Mouse (Mus musculus) cerebellum, adult (tissue): ENCODE results near the gene Cep164.

ENCODE experiments used
- ATAC-seq: cut with Nextera tagmentation; 2 replicates; pipeline ENCODE4 v1.9.2; 2017; ENCODE audit warnings: mild to moderate bottlenecking, moderate library complexity, mixed read lengths; ENCODE audit not compliant: insufficient number of reproducible peaks, low FRiP score, low TSS enrichment

The Cep164 gene

DNA sequence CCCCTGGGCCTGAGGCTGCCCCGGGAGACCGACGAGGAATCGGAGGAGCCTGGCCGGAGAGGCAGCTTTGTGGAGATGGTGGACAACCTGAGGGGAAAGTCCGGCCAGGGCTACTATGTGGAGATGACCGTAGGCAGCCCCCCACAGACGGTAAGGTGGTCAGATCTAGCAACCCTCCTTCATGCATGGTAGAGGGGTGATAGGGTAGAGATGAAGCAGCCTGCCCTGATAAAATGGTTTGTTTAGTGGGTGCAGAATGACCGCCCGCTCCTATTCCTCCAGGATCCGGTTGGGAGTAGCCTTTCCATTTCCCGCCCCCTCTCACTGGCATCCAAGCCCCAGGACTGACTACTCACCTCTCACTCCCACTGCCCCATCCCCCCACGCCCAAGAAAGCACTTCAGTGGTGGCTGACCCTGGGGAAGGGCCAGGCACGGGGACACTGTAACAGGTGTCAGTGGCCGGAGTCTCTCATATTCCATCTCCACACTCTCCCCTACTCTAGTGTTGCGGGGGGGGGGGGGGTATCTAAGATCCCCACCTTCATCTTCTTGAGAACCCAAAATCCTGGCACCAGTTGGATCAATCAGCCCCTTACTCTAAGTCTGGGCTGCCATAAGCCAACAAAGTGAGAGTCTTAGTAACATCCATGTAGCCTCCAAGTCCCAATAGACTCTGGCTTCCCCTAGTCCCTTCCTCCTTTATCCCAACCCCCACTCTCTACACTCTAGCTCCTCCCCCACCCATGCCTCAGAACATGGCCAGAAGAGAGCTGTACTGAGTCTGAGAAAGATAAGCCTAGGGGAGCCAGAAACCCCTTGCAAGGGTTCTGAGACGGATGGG is 10.9 kb upstream of the Cep164 start:
- ATAC-seq: 0 out of 2 replicates have a peak, but pooled peaks have one; percentile 11

DNA sequence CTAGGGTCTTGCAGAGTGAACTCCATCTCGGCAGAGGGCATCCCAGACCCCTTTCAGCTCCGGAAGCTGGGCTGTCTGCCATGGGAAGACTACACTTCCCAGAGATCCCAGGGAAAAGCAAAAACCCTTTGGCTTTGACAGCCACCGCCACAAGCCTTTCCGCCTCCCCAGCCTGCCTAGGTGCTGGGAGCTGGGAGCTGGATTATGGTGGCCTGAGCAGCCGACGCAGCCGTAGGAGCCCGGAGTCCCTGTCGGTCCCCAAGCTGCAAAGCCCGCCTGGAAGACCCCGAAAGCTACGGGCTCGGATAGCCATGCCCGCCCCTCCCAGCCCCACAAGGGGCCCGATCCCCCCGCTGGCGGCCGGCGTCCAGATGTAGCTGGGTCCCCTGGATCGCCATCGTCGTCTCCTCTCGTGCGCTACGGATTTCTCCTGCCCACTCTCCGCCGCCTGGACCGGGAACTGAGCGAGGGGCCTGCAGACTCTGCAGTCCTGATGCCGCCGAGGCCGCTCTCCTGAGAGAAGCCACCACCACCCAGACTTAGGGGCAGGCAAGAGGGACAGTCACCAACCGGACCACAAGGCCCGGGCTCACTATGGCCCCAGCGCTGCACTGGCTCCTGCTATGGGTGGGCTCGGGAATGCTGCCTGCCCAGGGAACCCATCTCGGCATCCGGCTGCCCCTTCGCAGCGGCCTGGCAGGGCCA is 10.1 kb upstream of the Cep164 start, which contains the start of gene Bace1:
Gene Bace1, plus strand, starts transcription at position 147 of the 705 bp plus-strand sequence.
- ATAC-seq: peak; percentile 67; the same call in 1 of the 2 replicates

DNA sequence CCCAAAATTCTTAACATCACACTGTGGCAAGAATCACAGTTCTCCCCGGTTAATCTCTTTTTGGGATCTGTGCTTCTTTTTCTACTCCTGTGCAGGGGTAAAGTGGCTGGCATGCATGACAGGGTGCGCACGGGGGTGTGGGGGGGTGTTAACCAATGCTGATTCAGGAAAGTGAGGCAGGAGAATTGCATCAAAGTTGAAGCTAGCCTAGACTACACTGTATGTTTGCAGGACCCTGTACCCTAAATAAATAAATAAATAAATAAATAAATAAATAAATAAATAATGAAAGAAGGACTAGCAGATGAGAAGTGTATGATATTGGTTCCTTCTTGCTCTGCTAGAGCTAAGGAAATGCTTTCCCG is 9.6 kb upstream of the Cep164 start:
- ATAC-seq: no peak

DNA sequence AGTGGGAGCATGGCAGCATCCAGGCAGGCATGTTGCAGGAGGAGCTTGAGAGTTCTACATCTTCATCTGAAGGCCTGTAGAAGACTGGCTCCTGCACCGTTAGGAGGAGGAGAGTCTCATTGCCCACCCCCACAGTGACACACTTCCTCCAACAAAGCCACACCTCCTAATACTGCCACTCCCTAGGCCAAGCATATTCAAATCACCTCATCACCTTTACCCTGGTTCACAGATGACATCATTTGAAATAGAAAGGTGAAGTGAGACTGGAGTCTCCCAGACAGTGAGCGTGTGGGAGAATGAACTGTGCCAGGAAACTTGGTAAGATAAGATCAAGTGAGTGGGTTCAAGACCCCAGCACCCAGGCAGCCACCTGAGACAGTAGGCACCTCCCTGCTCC is 5.0 kb upstream of the Cep164 start:
- no peak for ATAC-seq

DNA sequence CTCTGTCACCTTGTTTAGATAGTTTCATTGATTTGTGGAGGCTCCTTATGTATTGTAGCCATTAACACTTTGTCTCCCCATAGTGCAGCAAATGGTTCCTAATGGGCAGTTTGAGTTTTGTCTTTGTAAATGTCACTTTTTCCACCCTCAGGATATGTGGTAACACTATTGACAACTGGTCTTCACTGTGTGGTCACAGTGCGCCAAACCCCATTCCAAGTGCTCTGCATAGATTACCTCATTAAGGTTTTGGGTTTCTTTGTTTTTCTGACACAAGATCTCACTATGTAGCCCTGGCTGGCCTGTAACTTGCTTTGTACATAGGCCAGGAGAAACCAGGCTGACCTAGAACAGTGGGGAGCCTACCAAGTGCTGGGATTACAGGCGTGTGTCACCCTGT is 4.4 kb upstream of the Cep164 start:
- ATAC-seq: no peak

DNA sequence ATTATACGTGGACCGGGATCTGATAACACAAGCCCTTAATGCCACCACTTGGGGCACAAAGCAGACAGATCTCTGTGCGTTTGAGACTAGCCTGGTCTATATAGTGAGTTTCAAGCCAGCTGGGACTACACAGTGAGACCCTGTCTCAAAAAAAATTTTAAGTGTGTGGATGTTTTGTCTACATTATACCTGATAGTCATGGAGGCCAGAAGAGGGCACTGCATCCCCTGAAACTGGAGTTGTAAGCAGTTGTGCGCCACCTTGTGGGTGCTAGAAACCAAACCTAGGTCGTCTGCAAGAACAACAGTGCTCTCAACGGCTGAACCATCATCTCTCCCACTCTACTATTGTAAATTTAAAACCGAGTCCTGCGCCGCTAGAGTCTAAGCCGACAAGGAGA is 616 bp upstream of the Cep164 start:
- peak; percentile 13; the same call in 1 of the 2 replicates for ATAC-seq

DNA sequence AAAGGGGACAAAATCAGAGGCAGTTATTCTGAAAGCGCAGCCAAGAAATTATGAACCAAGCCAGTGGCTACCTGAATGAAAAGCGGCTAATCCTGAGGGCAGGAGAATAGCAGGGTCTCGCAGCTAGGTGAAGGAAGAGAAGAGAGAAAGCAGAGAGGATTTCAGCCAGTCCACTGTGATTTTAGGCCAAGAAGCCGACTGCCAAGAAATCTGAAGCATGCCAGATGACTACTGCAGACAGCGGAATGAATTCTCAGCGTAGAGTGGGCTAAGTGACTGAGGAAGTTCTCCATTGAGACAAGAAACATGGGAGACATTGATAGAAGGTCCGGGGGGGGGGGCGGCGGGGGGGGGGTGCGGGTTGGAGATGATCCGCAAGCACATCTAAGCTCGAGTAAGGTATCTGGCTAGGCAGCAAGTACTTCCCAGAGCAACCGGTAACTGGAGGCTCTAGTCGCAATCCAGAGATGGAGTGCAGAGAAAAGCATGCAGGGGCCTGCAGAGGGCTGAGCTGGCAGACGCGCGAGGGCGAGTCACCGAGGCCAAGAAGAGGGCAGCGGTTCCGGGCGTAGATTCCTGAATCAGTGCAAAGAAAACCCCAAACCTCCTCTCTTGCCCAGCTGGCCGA is 714 bp downstream of the Cep164 start:
- ATAC-seq: no peak

DNA sequence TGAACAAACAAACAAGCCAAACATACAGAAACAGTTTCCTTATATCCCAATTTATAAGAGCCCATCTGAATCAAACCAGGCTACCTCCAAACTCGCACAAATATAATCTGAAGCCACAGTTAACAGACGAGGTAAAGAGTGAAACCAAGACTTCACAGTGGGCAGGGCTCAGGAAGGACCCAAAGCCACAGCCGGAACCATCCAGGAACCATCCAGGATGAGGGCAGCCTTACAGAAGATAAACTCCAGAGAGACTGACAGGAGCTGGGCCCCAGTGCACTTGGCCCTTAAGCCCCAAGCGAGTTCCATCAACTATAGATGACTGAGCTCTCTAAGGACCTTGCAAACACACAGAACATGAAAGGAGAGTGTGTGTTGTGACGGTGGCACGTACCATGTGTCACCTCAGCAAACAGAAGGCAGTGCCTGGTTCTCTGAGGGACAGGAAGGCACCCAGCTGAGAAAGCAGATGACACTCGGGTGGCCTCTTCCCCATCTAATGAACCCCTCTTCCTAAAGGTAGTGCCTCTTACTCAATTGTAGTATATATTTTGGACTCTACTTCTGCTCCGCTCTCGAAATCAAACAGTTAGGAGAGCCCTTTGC is 10.0 kb downstream of the Cep164 start:
- ATAC-seq: peak; percentile 69; the same call in 1 of the 2 replicates

DNA sequence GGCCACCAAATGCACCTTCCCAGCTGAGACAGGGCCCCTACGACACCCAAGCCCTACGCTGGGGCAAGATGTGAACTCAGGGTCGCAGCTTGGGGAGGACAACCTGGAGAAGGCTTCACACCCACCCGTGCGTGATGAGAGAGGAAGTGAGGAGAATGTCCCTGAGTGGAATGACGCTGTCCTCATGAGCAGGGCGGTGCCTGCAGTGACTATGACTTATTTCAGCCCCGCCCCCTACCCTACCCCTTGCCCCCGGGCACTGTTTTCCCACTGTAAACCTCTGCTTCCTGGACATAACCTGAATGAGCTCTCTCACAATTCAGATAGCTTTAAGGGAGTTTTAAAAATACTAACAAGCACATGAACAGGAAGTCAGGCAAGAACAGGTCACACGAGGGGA is 13.0 kb downstream of the Cep164 start:
- no peak for ATAC-seq

DNA sequence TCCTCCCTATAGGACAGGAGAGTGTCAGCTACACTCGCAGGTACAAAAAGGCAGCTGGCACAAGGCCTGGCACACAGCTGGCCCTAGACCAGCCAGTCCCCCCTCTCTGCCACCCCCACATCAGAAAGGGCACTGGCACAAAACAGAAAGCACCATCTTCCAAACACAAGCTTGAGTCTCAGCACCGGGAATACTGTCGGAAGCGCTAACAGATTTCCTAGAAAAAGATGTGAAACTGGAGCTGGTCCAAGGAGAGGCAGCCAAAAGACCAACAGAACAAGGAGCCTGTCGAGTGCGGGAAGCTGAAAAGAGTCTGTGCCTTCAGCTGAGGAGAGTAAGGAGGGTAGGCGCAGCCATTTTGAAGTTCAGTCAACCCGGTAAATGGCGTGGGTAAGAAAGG is 13.4 kb downstream of the Cep164 start:
- no peak for ATAC-seq

DNA sequence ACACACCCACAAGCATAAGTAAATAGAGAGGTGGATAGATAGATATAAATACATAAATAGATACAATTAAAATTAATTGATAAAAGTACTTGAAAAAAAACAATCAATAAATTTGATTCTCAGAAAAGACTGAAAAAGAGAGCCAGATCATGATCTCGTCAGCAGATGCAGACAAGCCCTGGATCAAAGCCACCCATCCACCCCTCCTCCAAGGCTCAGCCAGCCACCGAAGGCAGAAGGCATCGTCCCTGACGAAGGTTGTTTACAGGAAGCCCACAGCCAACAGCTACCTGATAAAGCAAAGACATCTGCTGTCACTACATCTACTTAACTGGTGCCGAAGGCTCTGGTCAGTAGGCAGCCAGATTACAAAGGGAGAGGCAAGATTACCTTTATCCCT is 16.5 kb downstream of the Cep164 start:
- ATAC-seq: no peak

DNA sequence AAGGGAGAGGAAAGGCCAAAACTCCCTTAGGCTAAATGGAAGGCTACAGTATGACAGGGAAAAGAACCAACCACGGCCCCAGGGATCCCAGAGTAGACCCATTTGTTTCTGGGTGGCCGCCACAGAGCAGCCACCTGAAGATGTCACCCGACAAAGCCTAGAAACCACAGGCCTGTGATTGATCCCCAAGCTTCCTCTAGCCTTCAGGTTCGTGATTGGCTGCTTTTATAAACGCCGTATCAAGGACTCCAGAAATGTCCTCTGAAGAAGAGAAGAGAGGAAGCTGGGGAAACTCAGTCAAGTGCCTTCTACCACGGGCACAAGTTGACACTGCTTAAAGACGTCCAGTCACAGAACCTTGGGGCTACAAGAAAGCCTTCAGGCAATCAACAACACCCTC is 20.7 kb downstream of the Cep164 start:
- ATAC-seq: no peak

DNA sequence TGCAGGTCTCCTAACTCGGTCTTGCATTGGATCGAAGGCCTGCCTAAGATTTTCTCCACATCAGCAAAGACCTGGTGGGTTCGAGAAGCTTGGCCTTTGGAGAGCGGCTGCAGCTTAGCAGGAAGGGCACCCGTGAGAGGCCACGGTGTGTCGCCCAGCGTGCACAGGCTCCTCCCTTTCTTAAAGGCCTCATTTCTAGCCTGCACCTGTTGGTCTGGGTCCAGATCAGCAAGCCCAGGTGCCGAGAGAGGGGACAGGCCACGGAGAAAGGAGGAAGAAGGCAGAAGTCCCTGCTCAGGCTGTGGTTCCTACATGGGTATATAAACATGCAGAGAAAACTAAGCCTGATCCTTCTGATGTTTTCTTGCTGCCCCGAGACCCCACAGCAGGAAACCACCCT is 21.2 kb downstream of the Cep164 start:
- no peak for ATAC-seq

DNA sequence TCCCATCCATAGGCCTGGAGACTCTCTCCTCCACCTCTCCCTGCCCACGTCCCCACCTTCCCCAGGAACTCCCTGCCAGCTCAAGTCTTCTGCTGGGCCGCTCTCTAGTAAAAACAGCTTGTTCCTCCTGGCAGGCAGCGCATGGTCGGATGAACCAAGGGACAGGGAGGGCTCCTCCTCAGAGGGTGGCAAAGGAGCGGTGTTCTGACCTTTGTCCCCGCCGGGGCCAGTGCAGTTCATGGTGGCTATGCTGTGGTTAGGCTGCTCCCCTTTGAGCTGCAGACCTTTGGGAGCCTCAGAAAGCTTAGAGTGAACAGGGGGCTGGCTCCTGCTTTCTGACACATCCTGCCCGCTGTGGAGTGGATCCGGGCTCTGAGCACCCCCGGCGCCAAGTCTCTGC is 21.6 kb downstream of the Cep164 start:
- no peak for ATAC-seq

DNA sequence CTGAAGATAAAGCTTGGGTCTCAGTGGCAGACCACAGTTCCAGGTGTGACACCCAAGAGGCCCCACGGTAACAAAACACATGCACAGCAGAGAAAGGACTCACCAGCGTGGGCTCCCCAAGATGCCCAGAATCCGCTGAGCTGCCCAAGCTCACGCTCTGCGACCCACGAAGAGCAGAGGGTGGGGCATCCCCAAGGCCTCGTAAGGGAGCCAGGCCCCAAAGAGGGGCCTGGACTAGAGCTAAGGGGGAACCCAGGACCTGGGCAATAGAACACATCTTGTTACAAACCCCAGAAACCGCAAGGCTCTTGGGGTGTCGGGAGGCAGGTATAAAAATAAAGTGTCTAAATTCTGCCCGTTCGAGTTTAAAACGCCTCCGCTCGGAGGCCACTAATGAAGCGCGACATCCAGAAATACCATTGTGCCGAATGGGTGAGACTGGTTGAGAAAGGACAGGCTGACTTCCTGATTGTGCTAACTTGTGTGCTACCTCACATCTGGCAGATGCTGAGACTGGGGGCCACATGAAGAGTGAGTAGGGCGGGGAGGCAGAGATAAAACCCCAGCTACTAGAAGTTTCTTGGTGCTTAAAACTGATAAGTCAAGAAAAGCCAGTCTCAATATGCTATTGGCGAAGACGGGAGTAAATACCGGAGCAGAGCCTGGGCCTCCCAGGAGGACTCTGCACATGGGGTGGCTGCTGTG is 25.3 kb downstream of the Cep164 start:
- ATAC-seq: no peak

DNA sequence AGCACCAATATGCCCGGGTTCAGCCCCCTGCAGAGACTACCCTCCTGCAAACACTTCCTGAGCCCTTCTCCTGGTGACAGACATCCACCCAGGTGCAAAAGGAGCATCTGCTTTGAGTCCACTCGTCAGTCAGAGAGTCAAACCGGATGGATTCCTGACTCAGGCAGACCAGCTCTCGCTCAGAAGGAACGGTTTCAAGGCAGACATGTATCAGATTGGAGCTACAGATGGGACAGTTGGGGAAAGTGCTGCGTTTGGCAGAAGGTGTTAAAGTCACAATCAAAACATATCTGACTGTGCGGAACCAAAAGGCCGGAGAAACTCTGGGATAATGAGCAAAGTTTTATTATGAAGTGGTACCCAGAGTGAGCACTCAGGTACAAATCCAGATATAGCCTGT is 29.1 kb downstream of the Cep164 start:
- ATAC-seq: no peak

DNA sequence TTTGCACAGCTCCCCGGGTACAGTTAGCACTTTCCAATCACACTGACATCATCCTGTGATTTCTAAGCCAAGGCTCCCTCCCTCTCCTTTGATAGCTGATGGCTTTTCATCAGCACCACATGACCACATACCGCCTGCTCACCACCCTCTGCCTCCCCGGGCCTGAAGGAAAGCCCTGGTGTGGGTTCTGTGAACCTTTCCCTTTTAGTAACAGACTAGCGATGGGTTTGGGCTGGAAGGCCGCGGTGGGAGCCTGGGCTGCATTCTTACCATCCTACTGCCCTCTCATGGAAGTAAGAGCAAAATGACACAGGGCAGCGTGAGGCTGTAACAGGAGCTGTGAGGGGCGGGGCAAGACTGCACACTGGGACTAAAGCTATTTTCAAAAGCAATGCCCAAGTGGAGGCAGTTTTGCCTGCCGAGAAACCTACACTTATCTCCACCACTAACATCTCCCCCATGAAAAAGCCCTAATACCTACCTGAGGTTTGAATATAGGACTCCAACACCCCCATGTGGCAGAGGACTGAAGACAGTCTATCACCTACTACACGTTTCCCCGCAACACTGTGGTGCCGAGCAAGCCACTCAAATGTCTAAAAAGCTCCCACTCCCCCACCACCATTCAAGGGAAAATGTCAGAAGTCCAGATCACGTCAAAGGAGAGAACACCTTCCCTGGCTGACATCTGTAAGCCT is 29.9 kb downstream of the Cep164 start:
- ATAC-seq: 0 out of 2 replicates have a peak, but pooled peaks have one; percentile 61

DNA sequence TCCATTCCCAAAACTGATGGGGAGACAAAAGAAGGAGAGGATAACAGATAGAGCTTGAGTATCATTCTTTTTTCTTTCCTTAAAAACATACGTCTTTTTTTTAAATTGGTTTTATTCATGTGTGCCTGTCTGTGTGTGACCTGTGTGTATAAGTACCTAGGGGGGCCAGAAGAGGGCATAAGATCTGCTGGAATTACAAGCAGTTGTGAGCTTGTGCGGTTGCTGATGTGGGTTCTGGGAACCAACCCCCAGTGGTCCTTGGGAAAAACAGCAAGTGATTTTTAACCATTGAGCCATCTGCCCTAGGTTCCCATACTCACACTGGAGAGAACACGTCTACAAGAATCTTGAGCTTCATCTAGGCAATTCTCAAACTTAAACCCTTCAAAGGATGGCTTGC is 31.2 kb downstream of the Cep164 start:
- no peak for ATAC-seq

DNA sequence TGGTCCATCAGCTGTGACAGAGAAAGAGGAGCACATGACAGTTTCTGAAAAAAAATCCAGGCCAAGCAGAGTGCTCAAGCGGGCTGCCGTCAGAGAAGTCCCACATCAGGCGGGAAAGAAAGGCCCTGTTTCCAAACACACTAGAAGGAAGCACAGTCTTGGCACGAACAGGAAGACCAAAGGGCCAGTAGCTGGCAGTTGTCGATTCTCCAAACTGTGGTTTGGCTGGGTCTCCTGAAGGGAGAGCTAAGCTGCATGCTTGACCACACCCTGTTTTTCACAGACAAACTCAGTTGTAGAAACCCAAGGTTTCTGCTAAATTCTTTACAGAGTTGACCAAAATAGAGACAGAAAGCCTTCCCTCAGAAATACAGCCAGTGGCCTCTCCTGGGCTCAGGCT is 32.8 kb downstream of the Cep164 start:
- ATAC-seq: no peak

DNA sequence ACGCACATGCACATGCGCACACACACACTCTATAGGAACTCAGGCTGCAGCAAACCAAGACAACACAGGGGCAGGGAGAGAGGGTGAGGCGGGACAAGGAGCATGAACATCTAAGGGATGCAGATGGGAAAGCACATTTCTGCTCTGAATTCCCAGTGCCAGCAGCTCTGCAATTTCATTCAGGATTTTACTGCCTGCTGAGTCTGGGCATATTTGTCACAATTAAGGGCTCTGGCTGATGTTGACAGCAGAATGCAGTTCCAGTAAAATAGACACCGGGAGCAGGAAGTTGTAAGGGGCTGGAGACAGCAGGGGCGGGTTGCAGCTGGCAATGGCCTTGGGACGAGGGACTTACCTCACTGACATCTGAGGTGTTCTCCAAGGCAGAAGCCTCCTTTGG is 34.8 kb downstream of the Cep164 start:
- no peak for ATAC-seq
